Mouse (Mus musculus) CD4-positive helper T cell, adult 2 months (primary cell): Measurements from ENCODE around the gene Prkch.

Experiments
- DNase-seq: peaks from one replicate; pipeline ENCODE4 v3.0.0-alpha.2; 2012; ENCODE audit warnings: low read depth, missing footprints, low spot score

Prkch gene

DNA sequence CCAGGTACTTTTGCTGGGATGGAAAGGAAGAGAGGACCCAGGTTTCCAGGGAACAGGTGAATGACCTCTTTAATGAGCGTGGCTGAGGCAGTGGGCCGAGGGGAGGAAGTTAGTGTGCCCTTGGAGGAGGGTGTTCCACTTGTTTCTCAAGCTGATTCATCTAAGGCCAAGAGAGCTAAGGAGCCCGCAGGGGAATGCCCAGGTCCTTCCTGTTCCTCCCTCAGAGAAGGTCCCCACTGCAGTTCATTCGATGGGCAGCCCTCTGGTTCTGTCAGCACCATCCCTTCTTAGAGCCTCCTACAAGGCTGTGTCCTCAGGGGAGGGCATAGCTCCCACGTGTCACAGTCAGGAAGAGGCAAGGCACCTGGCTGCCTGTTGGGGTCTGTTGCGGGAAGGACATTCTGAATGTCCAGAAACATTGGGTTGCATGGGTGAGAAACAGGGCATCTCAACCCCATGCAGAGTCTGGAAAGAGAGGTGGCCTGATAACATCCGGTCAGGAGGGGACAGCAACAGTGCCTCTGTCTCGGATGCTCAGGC is 26.3 kb downstream of the Prkch start:
- DNase-seq = peak; percentile 78

DNA sequence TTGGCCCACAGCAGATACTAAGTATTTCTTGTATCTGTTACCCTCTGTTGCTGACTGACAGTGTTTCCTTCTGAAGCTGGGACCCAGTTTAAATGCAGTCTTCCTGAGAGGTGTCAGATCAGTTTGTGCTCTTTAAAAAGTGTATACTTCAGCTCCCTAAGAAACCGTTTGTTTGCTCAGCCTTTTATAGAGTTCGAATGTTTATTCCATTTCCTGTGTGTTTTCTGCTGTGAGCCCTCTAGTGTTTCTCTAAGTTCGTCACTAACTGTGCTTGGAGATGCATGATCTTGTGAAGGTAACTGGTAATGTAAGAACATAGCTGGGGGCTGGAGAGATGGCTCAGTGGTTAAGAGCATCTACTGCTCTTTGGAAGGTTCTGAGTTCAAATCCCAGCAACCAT is 27.1 kb downstream of the Prkch start:
- peak; percentile 78 for DNase-seq

GRCm38 (mm10) chr12:73613183-73613582 is 28.6 kb downstream of the Prkch start:
- DNase-seq = peak; percentile 9

DNA sequence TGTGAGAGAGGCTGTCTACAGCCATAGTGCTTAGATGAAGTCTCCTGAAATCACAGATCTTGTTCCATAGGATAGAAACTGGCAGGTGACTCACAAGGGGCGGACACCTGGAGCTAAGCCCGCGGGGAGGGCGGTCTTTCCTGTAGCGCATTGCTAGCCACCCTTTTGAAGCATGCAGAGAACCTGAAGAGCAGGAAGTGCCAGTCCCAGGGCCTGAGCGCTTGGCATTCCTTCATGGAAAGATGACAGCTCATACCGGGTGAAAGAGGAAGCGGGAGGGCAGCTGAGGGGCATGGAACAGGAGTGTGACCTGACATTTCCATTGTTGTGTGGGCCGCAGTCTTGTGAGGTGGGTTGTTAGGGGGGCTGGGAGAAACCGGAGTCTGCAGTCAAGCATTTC is 33.1 kb downstream of the Prkch start:
- peak; percentile 32 for DNase-seq

DNA sequence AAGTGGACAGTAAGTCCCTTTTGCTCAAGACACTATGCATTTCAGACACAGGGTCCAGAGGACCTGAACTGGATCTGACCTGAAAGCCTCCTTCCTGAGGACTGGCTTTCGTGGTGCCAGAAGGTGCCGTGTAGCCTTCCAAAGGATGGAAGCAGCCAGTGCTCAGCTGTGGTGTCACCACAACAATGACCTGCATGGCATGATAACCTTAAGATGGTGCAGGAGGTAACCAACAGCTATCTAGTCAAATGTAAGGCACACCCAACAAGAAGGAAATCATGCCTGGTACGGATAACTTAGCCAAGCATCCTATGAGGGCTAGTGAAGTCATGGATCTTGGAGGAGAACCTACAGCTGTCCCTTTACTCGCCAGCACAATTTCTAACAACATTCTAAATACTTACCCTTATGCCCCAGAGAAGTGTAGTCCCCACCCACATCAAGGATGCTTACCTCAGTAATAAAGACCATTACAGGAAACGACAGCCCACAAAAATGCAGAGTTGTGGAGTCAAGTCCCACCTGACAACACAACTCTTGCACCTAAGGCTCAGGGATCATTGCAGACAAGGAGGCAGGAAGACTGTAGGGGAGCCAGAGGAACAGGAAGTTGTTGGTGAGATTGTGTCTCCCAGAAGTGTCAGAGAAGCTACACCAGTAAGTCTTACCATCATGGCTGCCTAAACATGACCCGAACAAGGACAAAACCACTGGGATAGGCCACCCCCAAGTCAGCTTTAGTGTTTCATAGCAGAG is 40.9 kb downstream of the Prkch start:
- DNase-seq = peak; percentile 66

- peak; percentile 51 for DNase-seq
Observed at GRCm38 (mm10) chr12:73627902-73628301, 43.3 kb downstream of the Prkch start.

DNA sequence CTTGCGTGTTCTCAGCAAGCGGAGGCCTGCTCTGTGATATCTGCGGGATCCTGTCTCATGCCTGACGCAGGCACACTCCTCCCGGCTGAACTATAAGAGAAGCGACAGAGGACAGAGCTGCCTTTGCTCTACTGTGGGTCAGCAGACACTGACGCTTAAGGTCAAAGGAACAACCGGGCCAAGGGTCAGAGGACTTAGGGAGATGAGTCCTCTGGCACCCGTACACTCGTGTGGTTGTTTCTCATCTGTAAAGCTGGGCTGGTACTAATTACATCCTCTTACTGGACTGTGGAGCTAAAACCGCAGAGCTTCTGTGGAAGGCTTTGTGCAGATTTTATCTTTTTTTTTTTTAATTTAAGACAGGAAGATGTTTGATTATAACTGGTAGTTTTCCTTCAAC is 46.0 kb downstream of the Prkch start:
- peak; percentile 70 for DNase-seq

DNA sequence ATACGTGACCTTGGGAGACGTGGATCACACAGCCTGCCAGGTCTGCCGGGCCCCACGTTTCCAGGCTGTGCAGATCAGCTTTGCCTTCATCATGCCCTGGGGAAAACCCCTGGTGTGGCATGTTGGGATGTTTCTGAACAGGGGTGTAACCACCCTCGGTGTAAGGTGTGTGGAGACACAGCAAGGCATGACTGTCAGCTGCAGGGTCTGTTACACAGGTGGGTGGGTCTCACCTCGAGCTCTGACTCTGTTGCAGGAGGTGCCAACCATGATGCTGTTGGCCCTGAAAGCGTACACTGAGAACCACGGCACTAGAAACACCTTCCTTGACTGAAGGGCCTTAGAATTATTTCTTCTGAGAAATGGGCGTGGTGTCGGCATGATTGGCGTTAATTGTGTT is 46.6 kb downstream of the Prkch start:
- peak; percentile 82 for DNase-seq

- DNase-seq = peak; percentile 70
Observed at GRCm38 (mm10) chr12:73632671-73633244, 48.2 kb downstream of the Prkch start.

DNA sequence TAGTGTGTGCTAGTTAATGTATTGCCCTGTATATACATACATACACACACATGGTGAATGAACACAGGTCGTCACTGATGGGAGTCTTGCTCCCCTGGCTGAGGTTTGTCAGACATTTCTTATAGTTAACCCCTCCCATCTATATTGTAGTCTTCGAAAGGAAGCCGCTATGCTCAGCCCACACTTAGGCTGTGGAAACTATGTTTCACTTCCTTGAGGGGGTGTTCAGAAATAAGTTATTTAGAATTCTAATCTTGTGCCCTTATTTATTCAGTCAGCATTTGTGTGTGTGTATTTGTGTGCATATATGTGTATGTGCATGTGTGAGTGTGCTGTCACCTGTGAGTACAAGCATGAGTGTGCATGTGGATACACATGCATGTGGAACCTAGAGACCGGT is 49.1 kb downstream of the Prkch start:
- DNase-seq = peak; percentile 75

DNA sequence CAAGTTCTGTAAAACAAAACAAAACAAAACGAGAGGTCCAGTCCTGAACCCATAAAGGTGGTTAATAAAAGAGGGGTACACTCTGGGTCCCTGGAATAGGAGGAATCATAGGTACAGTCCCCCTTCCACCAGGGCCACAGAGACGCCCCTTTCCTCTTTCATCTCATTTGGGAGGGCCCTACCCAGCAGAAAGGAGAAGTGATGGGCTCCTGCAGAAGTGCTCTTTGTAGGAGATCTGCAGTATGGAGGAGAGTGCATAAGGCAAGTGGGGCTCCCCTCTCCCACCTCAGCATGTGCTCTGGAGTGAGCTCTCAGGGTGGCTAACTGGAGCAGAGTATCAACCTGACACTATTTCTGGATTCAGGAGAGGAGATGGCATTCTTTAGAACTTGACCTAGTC is 55.0 kb downstream of the Prkch start:
- no peak for DNase-seq

- peak; percentile 43 for DNase-seq
Observed at GRCm38 (mm10) chr12:73641183-73641582, 56.6 kb downstream of the Prkch start.

DNA sequence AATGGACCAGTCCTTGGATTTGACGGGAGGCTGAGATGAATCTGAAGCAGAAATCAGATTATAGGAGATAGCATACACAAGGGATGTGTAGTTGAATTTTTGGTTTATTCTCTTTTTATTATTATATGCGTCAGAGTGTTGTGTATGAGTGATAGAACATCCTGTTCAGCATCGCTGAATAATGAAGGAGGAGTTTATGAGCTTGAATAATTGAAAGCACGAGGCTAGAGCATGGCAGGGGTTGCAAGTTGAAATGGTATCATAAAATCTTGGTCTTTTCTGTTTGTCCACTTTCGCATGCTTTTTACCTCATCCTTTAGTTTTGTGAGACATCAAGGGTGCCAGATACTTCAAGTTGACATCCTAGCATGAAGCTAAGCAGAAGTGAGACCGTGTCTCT is 60.6 kb downstream of the Prkch start:
- DNase-seq = no peak

- DNase-seq = peak; percentile 66
Observed at GRCm38 (mm10) chr12:73647686-73648085, 63.1 kb downstream of the Prkch start.

GRCm38 (mm10) chr12:73656568-73657204 is 72.1 kb downstream of the Prkch start:
- DNase-seq = peak; percentile 61

- peak; percentile 41 for DNase-seq
Observed at GRCm38 (mm10) chr12:73663421-73663820, 78.8 kb downstream of the Prkch start.

DNA sequence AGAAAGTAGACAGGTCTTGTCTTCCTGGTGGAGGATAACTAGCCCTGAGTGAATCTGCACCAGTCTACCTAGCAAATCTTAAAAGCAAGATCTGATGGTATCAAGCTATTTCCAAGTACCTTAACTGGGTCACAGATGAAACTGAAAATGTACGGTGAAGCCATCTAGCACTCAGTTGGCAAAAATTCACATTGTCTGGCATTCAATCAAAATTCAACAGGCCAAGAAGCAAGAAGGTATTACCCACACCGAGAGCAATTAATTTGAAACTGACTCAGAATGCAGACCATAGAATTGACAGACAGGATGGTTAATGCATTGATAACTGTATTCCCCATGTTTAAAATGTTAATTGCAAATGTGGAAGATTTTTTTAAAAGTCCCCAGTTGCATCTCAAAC is 82.1 kb downstream of the Prkch start:
- no peak for DNase-seq

GRCm38 (mm10) chr12:73667607-73668006 is 83.0 kb downstream of the Prkch start:
- DNase-seq = no peak

GRCm38 (mm10) chr12:73670739-73671138 is 86.1 kb downstream of the Prkch start:
- DNase-seq = peak; percentile 46

DNA sequence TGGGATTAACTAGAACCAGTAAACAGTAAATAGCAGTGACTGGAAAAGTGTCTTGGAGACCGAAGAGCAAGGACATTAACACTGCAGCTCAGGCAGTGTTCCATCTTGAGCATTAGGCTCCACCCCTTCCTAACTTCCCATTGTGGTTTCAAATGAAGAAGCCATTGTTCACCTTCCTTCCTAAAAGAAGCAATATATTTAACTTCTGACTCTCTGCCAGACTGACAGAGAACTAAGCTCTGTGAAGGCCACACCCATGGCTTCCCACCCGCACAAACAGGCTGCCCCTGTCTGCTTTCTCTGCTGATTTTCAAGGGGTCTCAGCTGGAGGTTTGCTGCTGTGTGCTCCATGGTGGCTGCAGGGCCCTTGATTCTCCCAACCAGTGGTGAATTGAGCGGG is 86.9 kb downstream of the Prkch start:
- no peak for DNase-seq

GRCm38 (mm10) chr12:73672007-73672406 is 87.4 kb downstream of the Prkch start:
- DNase-seq = no peak

DNA sequence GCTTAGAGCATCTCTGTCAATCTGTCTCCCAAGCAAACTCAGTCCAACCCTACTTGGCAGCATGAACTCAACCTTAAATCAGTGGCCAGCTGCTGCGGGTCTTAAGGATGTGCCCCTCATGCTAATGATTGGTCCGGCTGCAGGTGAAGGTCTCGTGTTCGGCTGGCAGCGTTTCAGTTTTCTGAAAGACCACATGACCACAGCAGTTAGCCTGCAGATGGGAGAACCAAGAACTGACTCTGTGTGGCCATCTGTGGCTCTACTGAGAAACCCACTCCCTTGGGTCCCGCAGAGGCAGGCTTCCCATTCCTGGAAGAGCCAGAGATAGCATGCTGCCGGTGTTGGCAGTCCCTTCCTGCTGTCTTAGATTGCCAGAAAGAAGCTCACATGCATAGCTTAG is 89.2 kb downstream of the Prkch start:
- DNase-seq = no peak

DNA sequence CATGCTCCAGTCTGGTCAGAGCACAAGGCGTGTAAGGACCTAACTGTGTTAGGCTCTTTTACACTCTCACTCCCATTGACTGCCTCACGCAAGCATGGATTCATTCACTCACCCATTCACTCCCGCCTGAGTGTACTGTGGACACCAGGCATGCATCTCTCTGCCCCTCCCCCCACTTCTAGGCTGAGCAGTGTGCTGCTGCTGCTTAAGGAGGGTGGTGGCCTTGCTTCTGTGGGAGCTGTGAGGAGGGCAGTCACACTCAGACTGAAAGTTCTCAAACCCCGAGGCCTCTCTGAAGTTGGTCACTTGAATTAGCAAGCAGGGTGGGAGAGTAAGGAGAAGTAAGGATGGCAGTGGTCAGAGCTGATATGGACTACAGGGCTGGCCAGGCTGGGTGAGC is 90.6 kb downstream of the Prkch start:
- DNase-seq = no peak
